Mouse (Mus musculus): ENCODE results near the gene Gpank1. TPM values are rescaled to one million over a fixed set of nuclear protein-coding genes. Genes with fewer than 3 reads are reported as not detected.
A peak's percentile ranks its signal among the peaks of the same experiment; 100 is the strongest.

Gene Gpank1
- polyA plus RNA-seq, 1 experiment from 2014 or later: 23.7 TPM

DNA sequence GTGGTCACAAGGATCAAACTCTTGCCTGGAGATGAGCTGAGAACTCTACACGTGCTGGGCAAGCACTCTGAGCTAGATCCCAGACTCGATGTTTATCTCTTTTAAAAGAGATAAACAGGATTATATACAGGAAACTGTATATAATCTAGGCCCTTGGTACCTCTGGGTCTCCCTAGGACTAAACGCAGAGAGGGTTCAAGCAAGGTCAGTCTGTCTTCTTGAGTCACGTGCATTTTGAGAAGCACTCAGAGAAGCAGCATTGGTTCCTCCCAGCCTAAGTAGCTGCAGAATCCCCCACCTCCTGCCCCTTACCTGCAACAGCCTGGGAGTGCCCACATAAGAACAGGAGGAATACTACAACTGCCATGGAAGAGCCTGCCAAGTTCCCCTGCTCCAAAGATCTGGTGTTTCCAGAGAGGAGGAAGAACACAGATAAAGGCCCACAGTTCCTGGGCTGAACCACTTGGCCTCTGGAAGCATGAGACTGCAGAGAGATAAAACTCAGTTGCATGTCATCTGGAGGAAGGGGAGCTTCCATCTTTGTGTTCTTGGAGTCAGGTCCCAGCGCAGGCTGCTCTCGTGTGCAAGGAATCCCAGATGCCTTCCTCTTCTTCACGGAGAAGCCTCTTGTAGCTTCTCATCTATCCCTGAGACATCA, 35.9 kb upstream of the Gpank1 start, which contains the start of gene Ly6g6f:
TSS of gene Ly6g6f (minus strand) at position 403 of the 658 bp plus-strand sequence.
- WGBS: 82% methylated on average over 7 of the region's 7 CpGs
- Histone ChIP-seq H3K4me3 (replicated peaks) (no peak within 1 kb of the TSS), H3K27ac (no peak within 1 kb of the TSS), H3K36me3 (no peaks in the 10 kb centered on the region), H3K4me1 (replicated peaks) (peaks cover 6% of the 10 kb centered on the region), H3K4me2 (no peak within 1 kb of the TSS), H3K27me3 (no peaks in the 10 kb centered on the region; the same call in 1 of the 2 replicates), H3K9me3 (no peaks in the 10 kb centered on the region), H3K9ac (replicated peaks) (no peak within 1 kb of the TSS)
- no peak for ATAC-seq (ENCODE audit: insufficient number of reproducible peaks, insufficient read depth, low FRiP score, low TSS enrichment, low read depth)

DNA sequence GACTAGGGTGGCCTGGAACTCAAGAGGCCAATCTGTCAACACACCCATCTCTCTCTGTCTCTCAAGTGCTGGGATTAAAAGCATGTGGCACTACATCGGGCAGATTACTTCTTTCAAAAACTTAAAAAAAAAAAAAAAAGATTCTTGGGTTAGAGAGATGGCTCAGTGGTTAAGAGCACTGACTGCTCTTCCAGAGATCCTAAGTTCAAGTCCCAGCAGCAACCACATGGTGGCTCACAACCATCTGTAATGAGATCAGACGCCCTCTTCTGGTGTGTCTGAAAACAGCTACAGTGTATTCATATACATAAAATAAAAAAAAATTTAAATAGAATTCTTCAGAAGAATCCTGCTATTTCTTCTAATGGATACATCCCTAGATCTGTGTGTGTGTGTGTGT, 33.1 kb upstream of the Gpank1 start:
- H3K4me3 ChIP-seq (replicated peaks): no peak overlapping the region
- peaks cover 12% of the 10 kb centered on the region for H3K4me1 ChIP-seq (replicated peaks)
- no peak for ATAC-seq (ENCODE audit: insufficient number of reproducible peaks, insufficient read depth, low FRiP score, low TSS enrichment, low read depth)
- H3K27me3 ChIP-seq: no peaks in the 10 kb centered on the region
- H3K36me3 ChIP-seq: peaks cover 25% of the 10 kb centered on the region
- no peaks in the 10 kb centered on the region for H3K9me3 ChIP-seq
- H3K9ac ChIP-seq (replicated peaks): no peak overlapping the region
- no peak overlapping the region for H3K27ac ChIP-seq
- WGBS: 59% methylated on average over 2 of the region's 2 CpGs
- H3K4me2 ChIP-seq: no peak overlapping the region

DNA sequence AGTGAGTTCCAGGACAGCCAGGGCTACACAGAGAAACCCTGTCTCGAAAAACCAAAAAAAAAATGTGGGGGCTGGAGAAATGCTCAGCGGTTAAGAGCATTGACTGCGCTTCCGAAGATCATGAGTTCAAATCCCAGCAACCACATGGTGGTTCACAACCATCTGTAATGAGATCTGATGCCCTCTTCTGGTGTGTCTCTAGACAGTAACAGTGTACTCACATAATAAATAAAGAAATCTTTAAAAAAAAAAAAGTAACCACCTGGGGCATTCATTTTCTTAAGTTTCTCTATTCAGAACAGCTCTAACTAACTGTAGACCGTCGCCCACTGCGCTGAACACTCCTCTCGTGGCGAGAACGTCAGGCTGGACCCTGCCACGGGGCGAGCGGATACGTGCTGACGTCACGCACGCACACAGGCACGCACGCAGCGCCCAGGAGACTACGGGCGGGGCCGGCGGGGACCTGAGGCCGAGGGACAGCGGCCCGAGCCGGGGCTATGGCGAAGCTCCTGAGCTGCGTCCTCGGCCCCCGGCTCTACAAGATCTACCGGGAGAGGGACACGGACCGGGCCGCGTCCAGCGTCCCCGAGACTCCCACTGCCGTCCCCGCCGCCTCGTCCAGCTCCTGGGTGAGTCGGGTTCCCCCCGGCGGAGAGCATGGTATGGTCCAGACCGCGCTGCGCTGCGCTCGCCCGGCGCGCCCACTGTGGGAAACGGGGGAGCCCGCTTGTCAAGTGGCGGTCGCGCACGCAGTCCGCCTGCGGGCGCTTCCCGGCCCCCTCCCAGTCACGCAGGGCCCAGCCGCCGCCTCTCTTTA, 32.2 kb upstream of the Gpank1 start, which contains the start of gene Abhd16a:
TSS of gene Abhd16a (plus strand) at position 439 of the 820 bp plus-strand sequence.
- no peaks in the 10 kb centered on the region for H3K27me3 ChIP-seq
- peak within 1 kb of the TSS; percentile 75 for H3K9ac ChIP-seq (replicated peaks)
- ATAC-seq (ENCODE audit: insufficient number of reproducible peaks, insufficient read depth, low FRiP score, low TSS enrichment, low read depth): peak; percentile 97
- peak within 1 kb of the TSS; percentile 58 for H3K4me3 ChIP-seq (replicated peaks)
- peak within 1 kb of the TSS; percentile 93 for H3K27ac ChIP-seq
- H3K36me3 ChIP-seq: peaks cover 33% of the 10 kb centered on the region
- peaks cover 12% of the 10 kb centered on the region for H3K4me1 ChIP-seq (replicated peaks)
- WGBS: 3% methylated on average over 61 of the region's 67 CpGs
- H3K4me2 ChIP-seq: peak within 1 kb of the TSS; percentile 65
- H3K9me3 ChIP-seq: no peaks in the 10 kb centered on the region

DNA sequence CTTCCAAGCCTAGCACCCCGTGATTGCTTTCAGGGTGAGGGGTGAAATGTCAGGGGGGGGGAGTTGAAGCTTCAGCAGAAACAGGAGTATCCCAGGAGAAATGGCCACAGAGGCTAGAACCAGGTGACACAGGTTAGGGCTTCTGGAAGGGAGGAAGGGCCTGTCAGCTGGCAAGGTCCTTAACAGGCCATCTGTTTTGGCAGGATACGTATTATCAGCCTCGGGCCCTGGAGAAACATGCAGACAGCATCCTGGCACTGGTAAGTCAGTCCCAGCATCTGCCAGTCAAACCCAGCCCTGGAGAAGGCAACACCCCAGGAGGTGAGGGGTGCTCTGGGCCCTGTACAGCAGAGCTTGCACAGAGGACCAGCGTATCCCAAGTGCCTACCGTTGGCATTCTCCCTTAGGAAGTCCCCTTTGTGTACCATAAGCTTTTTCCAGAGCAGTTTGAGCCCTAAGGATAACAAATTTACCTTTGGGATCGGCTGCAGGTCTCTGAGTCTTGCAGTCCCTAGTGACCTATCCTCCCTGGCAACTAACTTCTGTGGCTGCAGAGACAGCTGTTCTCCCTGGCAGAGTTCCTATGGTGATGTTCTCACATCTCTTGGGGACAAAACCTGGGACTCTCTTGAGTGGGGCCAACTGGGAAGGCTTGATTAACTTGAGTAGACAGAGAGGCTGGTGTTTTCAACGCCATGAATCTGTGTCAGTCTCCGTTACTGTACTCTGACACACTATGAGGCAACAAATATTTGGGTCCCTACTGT, 30.9 kb upstream of the Gpank1 start:
- Histone ChIP-seq H3K4me1 (replicated peaks) (peaks cover 12% of the 10 kb centered on the region), H3K4me3 (replicated peaks) (peak overlapping the region; percentile 58), H3K27me3 (no peaks in the 10 kb centered on the region), H3K27ac (0 out of 2 replicates have a peak overlapping the region, but pooled peaks have one; percentile 2), H3K9me3 (no peaks in the 10 kb centered on the region), H3K4me2 (peak overlapping the region; percentile 65), H3K9ac (replicated peaks) (peak overlapping the region; percentile 75), H3K36me3 (peaks cover 46% of the 10 kb centered on the region)
- ATAC-seq (ENCODE audit: insufficient number of reproducible peaks, insufficient read depth, low FRiP score, low TSS enrichment, low read depth): no peak
- WGBS: 67% methylated on average over 8 of the region's 8 CpGs

GRCm38 (mm10) chr17:35092403-35093198, 28.7 kb upstream of the Gpank1 start:
- no peak overlapping the region for H3K9ac ChIP-seq (replicated peaks)
- 86% methylated on average over 14 of the region's 14 CpGs for WGBS

DNA sequence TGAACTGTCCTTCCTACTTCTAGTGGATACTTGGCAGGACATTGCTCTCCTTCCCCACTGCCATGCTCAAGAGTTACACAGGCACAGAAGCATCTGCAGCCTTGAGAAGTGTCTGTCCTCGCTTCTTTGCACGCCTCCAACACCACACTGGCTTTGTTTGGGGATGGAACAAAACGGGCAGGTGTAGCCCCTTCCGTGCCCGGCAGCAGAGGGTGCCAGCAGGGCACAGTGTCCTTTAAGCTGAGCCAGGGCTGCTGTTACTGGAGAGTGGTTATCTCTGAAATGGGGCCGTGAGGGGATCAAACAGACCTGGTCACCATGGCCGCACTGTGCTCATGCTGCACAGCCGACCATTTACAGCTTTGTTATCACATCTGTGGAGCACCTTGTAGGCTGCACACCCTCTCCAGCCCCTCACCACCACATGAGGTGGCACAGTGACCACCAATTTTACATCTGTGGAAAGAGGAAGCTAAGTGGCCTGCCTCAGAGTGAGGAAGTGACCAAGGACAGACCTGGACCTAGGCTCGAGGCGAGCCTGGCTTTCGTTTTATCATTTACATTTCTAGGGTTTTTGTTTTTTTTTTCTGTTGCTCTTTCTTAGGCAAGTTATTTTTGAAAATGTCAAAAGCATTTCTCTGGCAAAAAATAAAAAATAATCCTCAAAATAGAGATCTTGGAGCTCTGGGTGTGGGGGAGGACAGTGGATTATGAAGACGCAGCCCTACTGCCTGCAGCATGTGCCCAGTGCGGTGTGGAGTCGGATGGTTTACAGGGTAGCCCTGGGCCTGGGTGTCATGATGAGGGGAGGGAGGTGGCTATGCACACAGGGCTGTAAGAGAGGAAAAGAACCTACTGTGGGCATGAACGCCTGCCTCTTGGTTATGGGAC, 26.5 kb upstream of the Gpank1 start:
- Histone ChIP-seq H3K4me1 (replicated peaks) (peaks cover 12% of the 10 kb centered on the region), H3K4me2 (no peak overlapping the region), H3K27ac (no peak overlapping the region), H3K27me3 (no peaks in the 10 kb centered on the region), H3K36me3 (peaks cover 89% of the 10 kb centered on the region), H3K4me3 (replicated peaks) (no peak overlapping the region), H3K9me3 (no peaks in the 10 kb centered on the region), H3K9ac (replicated peaks) (no peak overlapping the region)
- WGBS: 92% methylated on average over 15 of the region's 15 CpGs
- no peak for ATAC-seq (ENCODE audit: insufficient number of reproducible peaks, insufficient read depth, low FRiP score, low TSS enrichment, low read depth)

More at GRCm38 (mm10) chr17:35092403-35093198, 28.7 kb upstream of the Gpank1 start:
- ATAC-seq (ENCODE audit: insufficient number of reproducible peaks, insufficient read depth, low FRiP score, low TSS enrichment, low read depth): no peak
- H3K4me2 ChIP-seq: no peak overlapping the region
- no peaks in the 10 kb centered on the region for H3K27me3 ChIP-seq
- peaks cover 12% of the 10 kb centered on the region for H3K4me1 ChIP-seq (replicated peaks)
- H3K4me3 ChIP-seq (replicated peaks): no peak overlapping the region
- no peak overlapping the region for H3K27ac ChIP-seq
- H3K36me3 ChIP-seq: peaks cover 68% of the 10 kb centered on the region
- H3K9me3 ChIP-seq: no peaks in the 10 kb centered on the region

- no peak for ATAC-seq (ENCODE audit: insufficient number of reproducible peaks, insufficient read depth, low FRiP score, low TSS enrichment, low read depth)
These were observed 24.7 kb upstream of the Gpank1 start for GRCm38 (mm10) chr17:35096597-35096996.

DNA sequence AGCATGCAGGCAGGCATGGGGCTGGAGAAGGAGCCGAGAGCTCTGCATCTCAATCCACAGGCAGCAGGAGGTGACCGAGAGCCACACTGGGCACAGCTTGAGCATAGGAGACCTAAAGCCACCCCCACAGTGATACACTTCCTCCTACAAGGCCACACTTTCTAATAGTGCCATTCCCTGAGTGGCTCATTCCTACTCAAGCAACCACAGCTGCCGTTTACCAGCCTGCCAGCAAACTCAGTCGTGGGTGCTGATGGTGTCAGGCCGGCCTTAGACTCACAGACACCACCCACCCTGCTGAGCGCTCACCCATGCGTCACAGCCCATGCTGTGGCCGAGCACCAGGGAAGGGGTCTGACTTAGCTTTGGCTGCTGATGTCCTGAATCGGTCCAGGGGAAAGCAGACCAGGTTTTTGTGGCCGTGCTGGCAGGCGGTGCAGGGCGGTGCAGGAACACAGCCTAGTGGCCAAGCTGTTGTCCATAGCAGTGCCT, 24.0 kb upstream of the Gpank1 start:
- H3K4me3 ChIP-seq (replicated peaks): no peak overlapping the region
- H3K4me1 ChIP-seq (replicated peaks): no peaks in the 10 kb centered on the region
- no peaks in the 10 kb centered on the region for H3K9me3 ChIP-seq
- no peak overlapping the region for H3K4me2 ChIP-seq
- H3K27ac ChIP-seq: no peak overlapping the region
- H3K9ac ChIP-seq (replicated peaks): no peak overlapping the region
- WGBS: 88% methylated on average over 12 of the region's 12 CpGs
- no peak for ATAC-seq (ENCODE audit: insufficient number of reproducible peaks, insufficient read depth, low FRiP score, low TSS enrichment, low read depth)
- H3K36me3 ChIP-seq: peaks cover 98% of the 10 kb centered on the region
- no peaks in the 10 kb centered on the region for H3K27me3 ChIP-seq

More at GRCm38 (mm10) chr17:35096597-35096996, 24.7 kb upstream of the Gpank1 start:
- H3K27ac ChIP-seq: no peak overlapping the region
- no peaks in the 10 kb centered on the region for H3K27me3 ChIP-seq
- no peaks in the 10 kb centered on the region for H3K4me1 ChIP-seq (replicated peaks)
- H3K4me3 ChIP-seq (replicated peaks): no peak overlapping the region
- no peaks in the 10 kb centered on the region for H3K9me3 ChIP-seq
- peaks cover 98% of the 10 kb centered on the region for H3K36me3 ChIP-seq
- H3K9ac ChIP-seq (replicated peaks): no peak overlapping the region
- H3K4me2 ChIP-seq: no peak overlapping the region
- WGBS: 86% methylated on average over 12 of the region's 12 CpGs

GRCm38 (mm10) chr17:35100196-35100765, 21.0 kb upstream of the Gpank1 start:
- WGBS: 74% methylated on average over 10 of the region's 10 CpGs
- ATAC-seq (ENCODE audit: insufficient number of reproducible peaks, insufficient read depth, low FRiP score, low TSS enrichment, low read depth): no peak
- Histone ChIP-seq H3K9me3 (no peaks in the 10 kb centered on the region), H3K4me3 (replicated peaks) (no peak overlapping the region), H3K27ac (no peak overlapping the region), H3K4me1 (replicated peaks) (no peaks in the 10 kb centered on the region), H3K27me3 (no peaks in the 10 kb centered on the region), H3K4me2 (no peak overlapping the region), H3K9ac (replicated peaks) (no peak overlapping the region), H3K36me3 (peaks cover 89% of the 10 kb centered on the region)

Measured in limb, embryonic 12.5 days (tissue).